Mouse (Mus musculus): ENCODE data around the gene Rsph6a.

The Rsph6a gene

GRCm38 (mm10) chr7:19054047-19054776 lies at the start of gene Rsph6a:
Gene Rsph6a, plus strand, starts transcription at chr7:19054690.
- peak; percentile 86 to 89 for DNase-seq

DNA sequence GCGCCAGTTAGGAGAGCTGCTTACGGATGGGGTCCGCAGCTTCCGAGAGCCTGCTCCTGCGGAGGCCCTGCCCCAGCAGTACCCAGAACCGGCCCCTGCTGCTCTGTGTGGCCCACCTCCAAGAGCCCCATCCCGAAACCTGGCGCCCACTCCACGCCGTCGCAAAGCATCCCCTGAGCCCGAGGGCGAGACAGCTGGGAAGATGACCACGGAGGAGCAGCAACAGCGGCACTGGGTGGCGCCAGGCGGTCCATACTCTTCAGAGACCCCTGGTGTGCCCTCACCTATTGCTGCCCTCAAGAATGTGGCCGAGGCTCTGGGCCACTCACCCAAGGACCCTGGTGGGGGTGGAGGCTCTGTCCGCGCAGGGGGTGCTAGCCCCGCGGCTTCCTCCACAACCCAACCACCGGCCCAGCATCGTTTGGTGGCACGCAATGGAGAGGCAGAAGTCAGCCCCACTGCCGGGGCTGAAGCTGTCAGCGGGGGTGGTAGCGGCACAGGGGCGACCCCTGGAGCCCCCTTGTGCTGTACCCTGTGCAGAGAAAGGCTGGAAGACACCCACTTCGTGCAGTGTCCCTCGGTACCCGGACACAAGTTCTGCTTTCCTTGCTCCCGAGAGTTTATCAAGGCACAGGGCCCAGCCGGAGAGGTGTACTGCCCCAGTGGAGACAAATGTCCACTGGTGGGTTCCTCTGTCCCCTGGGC lies 48.9 kb upstream of the Rsph6a start:
- DNase-seq = peak; percentile 43 to 52

- peak; percentile 91 to 95 for DNase-seq
Measured at GRCm38 (mm10) chr7:19006476-19006875, 48.0 kb upstream of the Rsph6a start.

- peak in 1 of 2 experiments; percentile 24 for DNase-seq
Measured at GRCm38 (mm10) chr7:19007026-19007977, 47.2 kb upstream of the Rsph6a start.

- no peak for DNase-seq
Measured at GRCm38 (mm10) chr7:19010581-19010980, 43.9 kb upstream of the Rsph6a start.

DNA sequence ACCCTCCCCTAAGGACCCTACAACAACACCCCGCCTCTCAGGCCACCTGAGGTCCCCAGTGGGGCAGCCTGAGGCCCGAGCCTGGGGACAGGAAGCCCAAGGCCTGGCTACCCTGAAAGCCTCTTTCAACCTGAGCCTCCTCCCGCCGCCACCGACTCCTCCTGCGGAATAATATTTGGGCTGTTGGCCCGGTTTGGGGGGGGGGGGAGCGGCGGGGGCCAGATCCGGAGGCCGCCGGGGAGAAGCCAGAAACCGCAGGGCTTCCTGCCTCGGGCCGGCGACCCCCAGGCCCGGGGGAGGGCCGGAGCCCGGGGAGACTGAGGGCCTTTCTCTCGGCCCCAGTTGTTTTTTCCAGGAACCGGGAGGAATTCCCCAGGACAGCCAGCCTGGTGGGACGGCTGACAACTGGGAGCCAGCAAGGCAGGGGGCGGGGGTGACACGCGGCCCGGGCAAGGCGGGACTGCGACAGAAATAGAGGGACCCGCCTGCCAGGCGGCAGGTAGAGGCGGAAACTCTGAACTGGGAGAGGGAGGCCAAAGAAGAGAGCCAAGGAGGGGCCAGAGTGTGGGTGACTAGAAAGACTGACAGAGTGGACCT lies 42.4 kb upstream of the Rsph6a start:
- peak in 1 of 2 experiments; percentile 45 for DNase-seq

DNA sequence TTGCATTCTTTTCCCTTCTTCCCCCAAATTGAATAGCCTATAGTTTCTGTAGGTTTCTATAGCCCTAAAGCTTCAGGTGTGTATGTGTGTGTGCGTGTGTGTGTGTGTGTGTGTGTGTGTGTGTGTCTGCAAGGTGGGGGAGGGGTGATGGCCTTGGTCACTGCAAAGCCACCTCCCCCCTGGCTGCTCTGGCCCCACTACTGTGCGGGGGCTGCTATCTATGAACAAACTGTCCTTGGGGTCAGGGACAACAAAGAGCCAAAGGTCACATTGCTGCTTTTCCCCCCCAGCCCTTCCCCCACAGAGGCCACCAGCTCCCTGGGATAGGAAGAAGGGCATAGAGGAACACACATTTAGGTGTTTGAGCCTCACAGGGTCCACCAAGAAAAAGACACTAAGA lies 41.6 kb upstream of the Rsph6a start:
- DNase-seq = no peak

GRCm38 (mm10) chr7:19014452-19014851 lies 40.0 kb upstream of the Rsph6a start:
- no peak for DNase-seq

- DNase-seq = no peak
Measured at GRCm38 (mm10) chr7:19016042-19016441, 38.4 kb upstream of the Rsph6a start.

DNA sequence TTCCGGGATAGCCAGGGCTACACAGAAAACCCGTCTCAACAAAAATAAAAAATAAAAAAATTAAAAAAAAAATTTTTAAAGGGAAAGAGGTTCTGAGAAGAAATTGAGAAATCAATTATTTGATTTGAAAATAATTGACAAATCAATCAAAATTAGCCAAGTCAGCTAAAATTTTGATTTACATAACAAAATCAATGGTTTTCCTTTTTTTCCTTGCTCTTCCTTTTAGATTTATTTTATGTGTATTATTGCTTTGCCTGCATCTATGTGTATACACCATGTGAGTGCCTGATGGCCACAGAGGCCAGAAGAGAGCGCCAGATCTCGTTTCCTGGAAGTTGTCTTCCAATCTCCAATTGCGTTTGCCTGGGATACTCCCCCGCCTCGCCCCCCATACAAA lies 36.6 kb upstream of the Rsph6a start:
- no peak for DNase-seq

DNA sequence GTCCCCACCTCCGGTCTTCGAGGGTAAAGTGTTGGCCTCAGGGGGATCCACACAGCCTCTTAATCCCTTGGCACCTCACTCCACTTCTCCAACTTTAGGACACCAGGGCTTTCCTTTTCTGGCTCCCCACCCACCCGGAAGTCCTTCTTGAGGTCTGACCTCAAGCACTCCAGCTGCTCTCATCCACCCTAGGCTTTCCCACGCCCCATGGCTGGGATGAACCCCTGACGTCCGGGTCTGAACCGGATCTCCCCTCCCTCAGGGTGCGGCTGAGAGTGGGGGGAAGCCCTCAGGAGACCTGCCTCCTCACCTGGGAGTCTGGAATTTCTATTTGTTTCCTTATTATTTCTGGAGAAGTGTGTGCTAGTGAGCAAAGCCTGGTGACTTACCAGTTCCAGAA lies 33.4 kb upstream of the Rsph6a start:
- DNase-seq = no peak

- DNase-seq = peak in 1 of 2 experiments; percentile 40
Measured at GRCm38 (mm10) chr7:19022189-19022958, 32.1 kb upstream of the Rsph6a start.

GRCm38 (mm10) chr7:19023357-19023814 lies 31.1 kb upstream of the Rsph6a start, which contains the start of gene Foxa3:
Gene Foxa3, minus strand, starts transcription at chr7:19023538.
- peak; percentile 53 to 59 for DNase-seq

DNA sequence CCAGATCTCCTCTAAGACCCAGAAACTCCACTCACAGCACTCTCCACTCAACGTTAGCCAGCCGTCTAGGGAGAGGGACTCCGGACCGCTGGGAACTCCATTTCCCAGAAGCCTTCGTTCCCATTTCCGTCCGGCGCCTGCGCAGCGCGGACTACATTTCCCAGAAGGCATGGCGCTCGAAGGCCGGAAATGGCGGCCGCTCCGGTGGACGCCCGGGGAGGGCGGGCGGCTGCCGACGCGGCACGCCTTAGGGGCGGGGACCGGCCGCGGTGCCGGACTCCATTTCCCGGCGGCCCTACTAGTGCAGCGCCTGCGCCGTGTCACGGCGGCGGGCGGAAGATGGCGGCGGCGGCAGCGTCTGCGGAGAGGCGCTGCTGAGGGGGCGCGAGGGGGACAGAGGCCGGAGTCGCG lies 30.4 kb upstream of the Rsph6a start, which contains the start of gene Sympk:
Sympk (plus strand) TSS at position 282 of the 411 bp plus-strand sequence.
- DNase-seq = peak; percentile 96 to 98

- DNase-seq = no peak
Measured at GRCm38 (mm10) chr7:19024581-19025255, 29.8 kb upstream of the Rsph6a start.

DNA sequence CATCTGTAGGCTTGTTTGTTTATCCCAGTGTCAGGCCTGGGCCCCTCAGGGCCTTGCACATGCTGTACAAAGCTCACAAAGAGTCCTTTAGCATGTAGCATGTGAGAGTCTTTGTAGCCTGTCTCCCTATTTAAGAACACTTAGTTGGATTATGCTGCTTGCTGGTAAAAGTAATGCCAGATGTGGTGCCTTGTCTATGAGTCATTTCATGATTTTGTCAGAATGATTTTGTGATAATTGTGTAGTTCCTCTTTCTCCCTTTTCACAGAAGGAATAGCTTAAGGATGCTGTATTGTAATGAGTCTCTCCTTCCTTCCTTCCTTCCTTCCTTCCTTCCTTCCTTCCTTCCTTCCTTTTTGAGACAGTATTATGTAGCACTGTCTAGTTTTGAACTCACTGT lies 26.4 kb upstream of the Rsph6a start:
- no peak for DNase-seq

GRCm38 (mm10) chr7:19029084-19029653 lies 25.3 kb upstream of the Rsph6a start:
- DNase-seq = peak; percentile 73 to 79

DNA sequence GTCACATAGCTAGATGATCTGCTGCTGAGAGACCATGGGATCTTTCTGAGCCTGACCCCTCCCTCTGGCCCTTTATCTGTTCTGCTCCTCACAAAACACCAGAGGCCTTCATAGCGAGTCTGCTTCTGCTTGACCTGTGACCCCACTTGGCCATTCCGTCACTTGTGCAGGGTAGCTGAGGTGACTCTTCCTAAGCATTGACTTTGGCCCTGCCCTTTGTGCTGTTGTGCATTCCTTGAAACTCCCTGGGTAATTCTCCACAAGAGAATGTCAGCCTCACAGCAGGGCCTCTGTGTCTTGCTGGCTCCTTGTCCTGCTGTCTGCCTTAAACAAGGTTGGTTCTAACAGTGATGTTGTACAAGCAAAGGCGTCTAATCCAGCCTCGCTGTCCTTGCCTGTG lies 22.8 kb upstream of the Rsph6a start:
- no peak for DNase-seq

GRCm38 (mm10) chr7:19044616-19045015 lies 9.9 kb upstream of the Rsph6a start:
- no peak for DNase-seq

GRCm38 (mm10) chr7:19046286-19047069 lies 8.0 kb upstream of the Rsph6a start:
- DNase-seq = peak; percentile 91 to 93
